Mouse (Mus musculus) retina, postnatal 7 days (tissue): ENCODE results near the gene Nup98.

Experiments used
- DNase-seq: peaks from one replicate; pipeline ENCODE4 v3.0.0-alpha.2; 2012; ENCODE audit warnings: low read depth, low spot score

Nup98 gene

GRCm38 (mm10) chr7:102117382-102117781, 92.6 kb downstream of the Nup98 start:
- DNase-seq = no peak

GRCm38 (mm10) chr7:102116579-102117331, 93.2 kb downstream of the Nup98 start, which contains the start of gene Chrna10:
Gene Chrna10, minus strand, starts transcription at chr7:102116828.
- DNase-seq = no peak

- no peak for DNase-seq
Measured at GRCm38 (mm10) chr7:102113151-102113729, 96.7 kb downstream of the Nup98 start.

- DNase-seq = no peak
Measured at GRCm38 (mm10) chr7:102109746-102110145, 100.2 kb downstream of the Nup98 start.

- no peak for DNase-seq
Measured at GRCm38 (mm10) chr7:102109171-102109570, 100.8 kb downstream of the Nup98 start, which contains the start of gene Art5. Gene Art5, minus strand, starts transcription at chr7:102109489.

GRCm38 (mm10) chr7:102108206-102108605, 101.8 kb downstream of the Nup98 start:
- DNase-seq = no peak

- no peak for DNase-seq
Measured at GRCm38 (mm10) chr7:102106700-102107141, 103.3 kb downstream of the Nup98 start.

GRCm38 (mm10) chr7:102104126-102104525, 105.8 kb downstream of the Nup98 start:
- DNase-seq = peak; percentile 16

GRCm38 (mm10) chr7:102103555-102103954, 106.4 kb downstream of the Nup98 start:
- no peak for DNase-seq

- no peak for DNase-seq
Measured at GRCm38 (mm10) chr7:102102696-102103095, 107.3 kb downstream of the Nup98 start.

- DNase-seq = peak; percentile 24
Measured at GRCm38 (mm10) chr7:102102241-102102640, 107.7 kb downstream of the Nup98 start.

GRCm38 (mm10) chr7:102101487-102101886, 108.5 kb downstream of the Nup98 start, which contains the start of gene Art1:
Gene Art1, plus strand, starts transcription at chr7:102101743.
- DNase-seq = no peak

- DNase-seq = no peak
Measured at GRCm38 (mm10) chr7:102100868-102101267, 109.1 kb downstream of the Nup98 start.

- no peak for DNase-seq
Measured at GRCm38 (mm10) chr7:102099760-102100661, 110.0 kb downstream of the Nup98 start.

GRCm38 (mm10) chr7:102087336-102087735, 122.6 kb downstream of the Nup98 start:
- DNase-seq = no peak

GRCm38 (mm10) chr7:102084041-102084696, 125.8 kb downstream of the Nup98 start:
- DNase-seq = no peak

- no peak for DNase-seq
Measured at GRCm38 (mm10) chr7:102082816-102083215, 127.2 kb downstream of the Nup98 start, which contains the start of gene Trpc2. Gene Trpc2, plus strand, starts transcription at chr7:102083116.

GRCm38 (mm10) chr7:102081784-102082183, 128.2 kb downstream of the Nup98 start:
- DNase-seq = no peak

- no peak for DNase-seq
Measured at GRCm38 (mm10) chr7:102080311-102080710, 129.7 kb downstream of the Nup98 start.

GRCm38 (mm10) chr7:102078517-102078916, 131.5 kb downstream of the Nup98 start:
- DNase-seq = no peak

- DNase-seq = no peak
Measured at GRCm38 (mm10) chr7:102076714-102077296, 133.2 kb downstream of the Nup98 start.
